Comparison of ENCODE assay signal across 8 mouse cellular contexts in genomic region chr6:29712011-29712584, GRCm38 (mm10). TPM values are rescaled to one million over a fixed set of nuclear protein-coding genes. Genes with fewer than 3 reads are reported as not detected.
DNase-seq lines count a peak whose midpoint lies in the region; ATAC-seq lines count a peak whose summit lies in the region.

No protein-coding gene starts in this region.

- 0 out of 2 replicates have a peak, but pooled peaks have one; percentile 38 for ATAC-seq in cerebellum, adult (ENCODE audit: insufficient number of reproducible peaks, low FRiP score, low TSS enrichment)
- peak; percentile 56 for ATAC-seq in midbrain, embryonic 11.5 days (ENCODE audit: low FRiP score)
- ATAC-seq in neural tube, embryonic 15.5 days (ENCODE audit: low FRiP score): no peak

- no peak for DNase-seq in cerebellum, postnatal 4 days (ENCODE audit: low spot score in 2 of 2)
- DNase-seq in midbrain, embryonic 11.5 days (ENCODE audit: low spot score, missing footprints): peak; percentile 90
- DNase-seq in midbrain, embryonic 10.5 days (ENCODE audit: low spot score): no peak
- DNase-seq in embryo, embryonic 11 days: peak; percentile 85
- DNase-seq in kidney, postnatal 36 days: peak; percentile 38 to 74
- DNase-seq in retina, postnatal 7 days (ENCODE audit: low read depth, low spot score): peak; percentile 58

- no peaks in the 10 kb centered on the region for H3K27me3 ChIP-seq in midbrain, embryonic 11.5 days (ENCODE audit: control insufficient read depth, insufficient read depth, low read length)
- H3K27me3 ChIP-seq in midbrain, embryonic 10.5 days (ENCODE audit: low read depth, poor library complexity, severe bottlenecking): peaks cover 24% of the 10 kb centered on the region
- peaks cover under 1% of the 10 kb centered on the region; the same call in 1 of the 2 replicates for H3K27me3 ChIP-seq in neural tube, embryonic 15.5 days (replicated peaks)

- no peaks in the 10 kb centered on the region for H3K9me3 ChIP-seq in midbrain, embryonic 11.5 days (ENCODE audit: control insufficient read depth, low read length)
- H3K9me3 ChIP-seq in midbrain, embryonic 10.5 days (replicated peaks): no peaks in the 10 kb centered on the region
- H3K9me3 ChIP-seq in neural tube, embryonic 15.5 days (replicated peaks): no peaks in the 10 kb centered on the region

- peaks cover 16% of the 10 kb centered on the region for H3K4me1 ChIP-seq in midbrain, embryonic 11.5 days (ENCODE audit: control insufficient read depth, insufficient read depth, low read length)
- H3K4me1 ChIP-seq in midbrain, embryonic 10.5 days: peaks cover 40% of the 10 kb centered on the region
- H3K4me1 ChIP-seq in neural tube, embryonic 15.5 days: peaks cover 18% of the 10 kb centered on the region

- no peak overlapping the region for H3K9ac ChIP-seq in midbrain, embryonic 11.5 days (ENCODE audit: low read length)
- no peak overlapping the region for H3K9ac ChIP-seq in neural tube, embryonic 15.5 days (replicated peaks)

- 52% methylated on average over 3 of the region's 3 CpGs for WGBS in midbrain, embryonic 11.5 days
- 52% methylated on average over 3 of the region's 3 CpGs for WGBS in midbrain, embryonic 10.5 days
- WGBS in neural tube, embryonic 15.5 days: 43% methylated on average over 3 of the region's 3 CpGs

- no peak overlapping the region for H3K4me2 ChIP-seq in midbrain, embryonic 11.5 days
- H3K4me2 ChIP-seq in neural tube, embryonic 15.5 days: no peak overlapping the region

- H3K36me3 ChIP-seq in midbrain, embryonic 11.5 days (ENCODE audit: control insufficient read depth, insufficient read depth, low read length): no peaks in the 10 kb centered on the region
- peaks cover under 1% of the 10 kb centered on the region; the same call in 1 of the 2 replicates for H3K36me3 ChIP-seq in midbrain, embryonic 10.5 days
- H3K36me3 ChIP-seq in neural tube, embryonic 15.5 days: no peaks in the 10 kb centered on the region

- H3K27ac ChIP-seq in midbrain, embryonic 11.5 days (ENCODE audit: low read depth, low read length): no peak overlapping the region
- H3K27ac ChIP-seq in midbrain, embryonic 10.5 days (replicated peaks): no peak overlapping the region
- no peak overlapping the region for H3K27ac ChIP-seq in neural tube, embryonic 15.5 days (replicated peaks)

- no peak overlapping the region for H3K4me3 ChIP-seq in midbrain, embryonic 11.5 days (ENCODE audit: low read depth, low read length)
- H3K4me3 ChIP-seq in midbrain, embryonic 10.5 days: no peak overlapping the region
- H3K4me3 ChIP-seq in neural tube, embryonic 15.5 days (replicated peaks): no peak overlapping the region

RNA-seq across cellular contexts. Expression of gene Tspan33, which starts 18.1 kb away (rescaled TPM):
- 4.9 and 6.8 TPM in 2 replicates for polyA plus RNA-seq in midbrain, embryonic 11.5 days (2014; fragmentation: Nextera tagmentation; extraction: Ambion mirVana)
- 10.9 and 12.2 TPM in 2 replicates for polyA plus RNA-seq in midbrain, embryonic 10.5 days (2016; fragmentation: Nextera tagmentation; extraction: Ambion mirVana)
- polyA plus RNA-seq in neural tube, embryonic 15.5 days (2015; fragmentation: Nextera tagmentation; extraction: Ambion mirVana): 11.0 and 12.9 TPM in 2 replicates

RNA-seq across cellular contexts. Expression of gene Smo, which starts 23.2 kb away (rescaled TPM):
- polyA plus RNA-seq in midbrain, embryonic 11.5 days (2014; fragmentation: Nextera tagmentation; extraction: Ambion mirVana): 38.6 and 44.5 TPM in 2 replicates
- 49.6 and 51.7 TPM in 2 replicates for polyA plus RNA-seq in midbrain, embryonic 10.5 days (2016; fragmentation: Nextera tagmentation; extraction: Ambion mirVana)
- 10.8 and 18.3 TPM in 2 replicates for polyA plus RNA-seq in neural tube, embryonic 15.5 days (2015; fragmentation: Nextera tagmentation; extraction: Ambion mirVana)

RNA-seq across cellular contexts. Expression of gene Ahcyl2, which starts 55.7 kb away (rescaled TPM):
- polyA plus RNA-seq in midbrain, embryonic 11.5 days (2014; fragmentation: Nextera tagmentation; extraction: Ambion mirVana): 11.3 and 11.8 TPM in 2 replicates
- polyA plus RNA-seq in midbrain, embryonic 10.5 days (2016; fragmentation: Nextera tagmentation; extraction: Ambion mirVana): 12.5 and 13.7 TPM in 2 replicates
- 19.4 and 20.8 TPM in 2 replicates for polyA plus RNA-seq in neural tube, embryonic 15.5 days (2015; fragmentation: Nextera tagmentation; extraction: Ambion mirVana)

Comparison
In these comparisons a context has a peak if more than half of its experiments do, and no peak if none do; other contexts are left out.
1. DNase-seq: peak in midbrain, embryonic 11.5 days (single experiment), embryo, embryonic 11 days (single experiment), kidney, postnatal 36 days (2 of 2) and retina, postnatal 7 days (single experiment); none in cerebellum, postnatal 4 days (0 of 2) and midbrain, embryonic 10.5 days (single experiment).